Mouse (Mus musculus) spleen, adult 2 months (tissue): ENCODE data around the gene Fbxo36. TPM values are rescaled to one million over a fixed set of nuclear protein-coding genes. Genes with fewer than 3 reads are reported as not detected.

Source experiments
- DNase-seq, 2 experiments: peaks; one replicate each; pipeline versions ENCODE4 v3.0.0 to v3.0.0-alpha.2; 2012 to 2021; ENCODE audit warnings: low spot score in 2 of 2, low read depth in 1 of 2
- H3K27ac ChIP-seq: fragments of 200-500 bp; 2 replicates; pipeline ENCODE4 v1.5.1; 2012; ENCODE audit warnings: low read length, inconsistent platforms; ENCODE audit not compliant: insufficient read depth
- H3K27me3 ChIP-seq: fragments of 200-500 bp; 2 replicates; pipeline ENCODE4 v1.6.1; 2012; ENCODE audit warnings: mild to moderate bottlenecking, moderate library complexity, low read length, inconsistent platforms; ENCODE audit not compliant: control insufficient read depth, insufficient read depth
- H3K36me3 ChIP-seq: fragments of 200-500 bp; 2 replicates; pipeline ENCODE4 v1.6.1; 2012; ENCODE audit warnings: mild to moderate bottlenecking, low read length, inconsistent platforms; ENCODE audit not compliant: control insufficient read depth, insufficient read depth
- H3K4me1 ChIP-seq: fragments of 200-500 bp; 2 replicates; pipeline ENCODE4 v1.6.1; 2011; ENCODE audit warnings: inconsistent platforms; ENCODE audit not compliant: control insufficient read depth, insufficient read depth, insufficient read length
- H3K4me3 ChIP-seq: fragments of 200-500 bp; 2 replicates; pipeline ENCODE4 v1.5.1; 2011; ENCODE audit warnings: mild to moderate bottlenecking, inconsistent platforms; ENCODE audit not compliant: insufficient read depth, insufficient read length; ENCODE audit errors: extremely low read depth
- CTCF ChIP-seq: fragments of 200-500 bp; IDR thresholded peaks from 2 replicates; pipeline ENCODE4 v1.5.1; 2011; ENCODE audit warnings: mild to moderate bottlenecking, inconsistent platforms; ENCODE audit not compliant: insufficient read depth, insufficient read length, insufficient replicate concordance; ENCODE audit errors: extremely low read depth
- POLR2A ChIP-seq: fragments of 200-500 bp; IDR thresholded peaks from 2 replicates; pipeline ENCODE4 v1.6.1; 2011; ENCODE audit warnings: low read depth, low read length, inconsistent platforms
- WGBS: fragments of 180-500 bp; shearing (Covaris S2); methylation state at CpG from one replicate; pipeline ENCODE4 v1.1.7; 2018; 5-methylcytosine and 5-hydroxymethylcytosine counted together
- polyA plus RNA-seq: library from polyadenylated mRNA; depleted of rRNA; stranded (reverse); fragments of >200 nt; gene quantifications from 2 replicates; pipeline ENCODE4 v1.2.3, GENCODE M21; 2012

Gene Fbxo36
- polyA plus RNA-seq, 1 experiment = 0.53 TPM

DNA sequence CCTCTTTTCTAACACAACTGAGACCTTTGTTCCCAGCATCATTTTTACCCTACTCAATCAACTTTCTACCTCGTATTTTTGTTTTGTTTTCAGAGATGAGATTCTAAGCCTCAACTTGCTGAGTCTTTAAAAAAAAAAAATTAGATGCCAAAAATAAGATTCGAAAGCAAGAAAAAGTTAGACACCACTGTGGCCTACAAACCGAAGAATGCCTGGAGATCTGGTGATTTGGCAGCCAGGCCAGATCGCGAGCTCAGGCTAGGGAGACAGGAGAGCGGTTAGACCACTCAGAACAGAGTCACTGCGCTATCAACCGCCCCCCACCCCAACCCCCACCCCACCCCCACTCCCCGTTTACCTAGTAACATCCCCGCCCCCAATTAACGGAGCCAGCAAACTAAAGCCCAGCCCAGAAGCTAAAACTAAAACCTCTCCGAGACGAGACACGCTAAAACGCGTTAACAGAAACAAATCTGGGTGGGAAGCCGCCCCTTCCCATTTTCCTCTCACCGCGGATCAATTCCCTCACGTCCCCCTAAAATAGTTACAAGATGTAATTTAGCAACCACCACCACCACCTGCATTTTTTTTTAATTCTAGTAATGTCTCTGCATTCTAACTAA is 2.0 kb upstream of the Fbxo36 start:
- DNase-seq = no peak
- H3K36me3 ChIP-seq = no peaks in the 10 kb centered on the region; the same call in 1 of the 2 replicates
- H3K27me3 ChIP-seq = no peaks in the 10 kb centered on the region
- H3K4me1 ChIP-seq = peaks cover 4% of the 10 kb centered on the region; the same call in 1 of the 2 replicates
- WGBS = 5% methylated on average over 20 of the region's 20 CpGs
- peak overlapping the region; percentile 94 for H3K4me3 ChIP-seq
- H3K27ac ChIP-seq = no peak overlapping the region
- TF ChIP-seq CTCF = no peak
- TF ChIP-seq POLR2A = no peak

DNA sequence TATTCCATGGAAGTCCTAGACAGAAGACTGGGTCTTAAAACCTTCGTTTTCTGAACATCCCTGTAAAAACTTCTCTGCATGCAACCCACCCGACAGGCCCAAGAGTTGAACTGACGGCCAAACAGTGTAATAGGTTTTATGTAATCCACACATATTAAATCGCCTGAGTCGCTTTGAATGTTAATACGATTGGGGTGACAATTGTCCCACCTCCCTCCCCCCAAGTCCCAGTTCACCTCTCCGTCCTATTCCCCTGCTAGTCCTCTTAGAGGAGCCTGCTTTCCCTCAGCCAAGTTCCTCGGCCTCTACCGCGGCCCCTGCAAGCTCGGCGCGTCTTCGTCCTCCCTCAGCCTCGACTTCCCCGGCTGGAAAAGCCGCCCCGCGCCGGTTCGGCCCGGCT is 1.5 kb upstream of the Fbxo36 start:
- TF ChIP-seq CTCF (no peak), POLR2A (no peak)
- Histone ChIP-seq H3K27ac (peak overlapping the region; percentile 97), H3K4me1 (peaks cover 4% of the 10 kb centered on the region; the same call in 1 of the 2 replicates), H3K4me3 (peak overlapping the region; percentile 94), H3K27me3 (no peaks in the 10 kb centered on the region), H3K36me3 (no peaks in the 10 kb centered on the region; the same call in 1 of the 2 replicates)
- no peak for DNase-seq
- WGBS = 1% methylated on average over 22 of the region's 22 CpGs

DNA sequence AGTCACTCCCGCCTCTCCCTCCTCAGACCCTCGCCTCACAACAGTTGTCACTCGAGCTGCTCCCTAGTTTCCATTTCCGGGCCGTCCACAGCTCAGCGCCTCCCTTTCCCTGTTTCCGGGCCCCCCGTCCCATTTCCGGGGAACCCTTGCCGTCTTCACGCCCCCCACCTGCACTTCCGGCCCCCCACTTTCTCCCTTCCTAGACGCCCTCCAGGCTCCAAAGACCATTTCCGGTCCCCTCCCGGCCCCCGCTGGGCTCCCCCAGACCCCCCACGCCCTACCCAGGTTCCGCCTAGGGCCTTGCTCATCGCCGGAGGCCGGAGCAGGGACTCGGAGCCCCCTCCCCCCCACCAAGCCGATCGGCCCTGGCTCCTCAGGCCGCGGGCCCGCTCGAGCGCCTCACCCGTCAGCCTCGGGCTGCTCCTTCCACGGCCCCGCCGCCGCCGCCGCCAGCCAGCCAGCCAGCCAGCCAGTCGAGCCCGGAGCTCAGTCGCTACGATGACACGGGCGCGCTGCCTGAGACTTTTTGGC is 955 bp upstream of the Fbxo36 start:
- Histone ChIP-seq H3K27me3 (no peaks in the 10 kb centered on the region), H3K36me3 (no peaks in the 10 kb centered on the region), H3K4me1 (peaks cover 4% of the 10 kb centered on the region; the same call in 1 of the 2 replicates), H3K27ac (peak overlapping the region; percentile 97), H3K4me3 (peak overlapping the region; percentile 94)
- DNase-seq = peak in 1 of 2 experiments; percentile 66
- under 1% methylated on average over 41 of the region's 44 CpGs for WGBS
- TF ChIP-seq CTCF (no peak), POLR2A (no peak)

DNA sequence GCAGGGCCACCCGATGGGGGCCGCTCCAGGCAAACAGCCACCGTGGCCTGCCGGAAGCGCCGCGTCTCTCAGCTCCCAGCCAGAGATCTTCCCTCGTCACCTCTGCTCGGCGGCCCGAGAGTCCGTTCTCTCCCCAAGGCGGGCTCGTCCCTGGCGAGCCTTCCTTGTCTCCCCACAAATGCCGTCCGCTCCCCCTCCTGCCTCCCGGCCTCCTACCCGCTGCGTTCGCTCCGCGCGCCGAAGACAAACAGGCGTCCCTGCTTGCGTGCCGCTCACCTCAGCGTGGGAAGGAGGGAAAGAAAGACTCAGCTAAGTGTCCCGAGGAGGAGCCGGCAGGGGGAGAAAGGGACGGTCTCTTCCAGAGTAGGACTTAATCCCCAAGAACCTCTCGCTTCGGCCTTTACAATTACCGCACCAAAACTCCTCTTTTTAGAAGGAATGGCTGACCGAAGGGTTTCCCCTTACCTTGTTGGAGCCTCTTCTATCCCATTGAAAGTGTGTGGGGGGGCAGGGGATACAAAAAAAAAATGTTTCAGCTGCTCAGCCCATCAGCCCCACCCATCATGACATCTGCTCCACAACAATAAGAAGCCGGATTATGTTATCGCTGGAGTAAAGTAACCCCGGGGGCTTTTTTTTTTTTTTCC is 500 bp downstream of the Fbxo36 start, which contains the start of gene Trip12:
Gene Trip12, minus strand, starts transcription at position 499 of the 647 bp plus-strand sequence.
- Histone ChIP-seq H3K4me3 (peak within 1 kb of the TSS; percentile 94), H3K27me3 (no peaks in the 10 kb centered on the region), H3K4me1 (peaks cover 4% of the 10 kb centered on the region; the same call in 1 of the 2 replicates), H3K36me3 (no peaks in the 10 kb centered on the region), H3K27ac (peak within 1 kb of the TSS; percentile 97)
- TF ChIP-seq POLR2A = no peak
- TF ChIP-seq CTCF = no peak
- no peak for DNase-seq
- WGBS = 2% methylated on average over 39 of the region's 39 CpGs

DNA sequence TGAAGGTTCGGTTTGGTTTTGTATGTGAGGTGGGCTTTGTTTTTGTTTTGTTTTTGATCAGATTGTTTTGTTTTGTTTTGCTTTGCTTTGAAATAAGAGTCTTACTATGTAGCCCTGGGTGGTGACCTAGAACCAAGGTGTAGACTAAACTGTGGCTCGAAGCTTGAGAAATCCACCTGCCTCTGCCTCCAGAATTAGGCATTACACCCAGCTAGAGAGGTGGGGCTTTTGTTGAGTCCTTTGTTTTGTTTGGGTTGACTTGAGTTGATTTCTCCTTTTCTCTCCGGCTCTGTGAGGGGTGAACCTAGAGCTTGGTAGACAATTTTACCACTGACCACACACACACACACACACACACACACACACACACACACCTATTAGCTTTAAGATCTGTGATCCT is 1.4 kb downstream of the Fbxo36 start:
- Histone ChIP-seq H3K27me3 (no peaks in the 10 kb centered on the region), H3K27ac (no peak overlapping the region), H3K4me1 (peaks cover 4% of the 10 kb centered on the region; the same call in 1 of the 2 replicates), H3K36me3 (no peaks in the 10 kb centered on the region), H3K4me3 (no peak overlapping the region)
- no peak for DNase-seq
- no peak for TF ChIP-seq POLR2A
- TF ChIP-seq CTCF = no peak
- WGBS = 88% methylated on average over 3 of the region's 3 CpGs

DNA sequence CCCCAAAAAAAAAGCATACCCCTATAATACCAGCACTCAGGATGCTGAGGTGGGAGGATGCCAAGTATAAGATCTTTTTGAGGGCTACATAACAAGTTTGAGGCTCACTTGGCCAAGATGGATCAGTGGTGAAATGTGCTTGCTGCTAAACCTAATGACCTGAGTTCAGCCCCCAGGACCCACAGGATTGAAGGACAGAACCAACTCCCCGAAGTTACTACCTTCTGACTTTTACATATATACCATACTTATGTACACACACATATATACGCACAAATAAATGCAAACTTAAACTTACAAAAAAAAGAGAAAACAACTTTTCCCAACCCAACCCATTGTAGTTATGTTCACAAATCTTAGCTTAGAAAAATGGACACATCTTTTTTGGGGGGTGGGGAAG is 3.7 kb downstream of the Fbxo36 start:
- peaks cover 4% of the 10 kb centered on the region; the same call in 1 of the 2 replicates for H3K4me1 ChIP-seq
- H3K27me3 ChIP-seq = no peaks in the 10 kb centered on the region
- no peak overlapping the region for H3K27ac ChIP-seq
- no peaks in the 10 kb centered on the region for H3K36me3 ChIP-seq
- TF ChIP-seq CTCF (no peak), POLR2A (no peak)
- DNase-seq = no peak
- H3K4me3 ChIP-seq = no peak overlapping the region
- 86% methylated on average over 2 of the region's 2 CpGs for WGBS
